Mouse (Mus musculus): ENCODE measurements around the gene Acat1.

DNA sequence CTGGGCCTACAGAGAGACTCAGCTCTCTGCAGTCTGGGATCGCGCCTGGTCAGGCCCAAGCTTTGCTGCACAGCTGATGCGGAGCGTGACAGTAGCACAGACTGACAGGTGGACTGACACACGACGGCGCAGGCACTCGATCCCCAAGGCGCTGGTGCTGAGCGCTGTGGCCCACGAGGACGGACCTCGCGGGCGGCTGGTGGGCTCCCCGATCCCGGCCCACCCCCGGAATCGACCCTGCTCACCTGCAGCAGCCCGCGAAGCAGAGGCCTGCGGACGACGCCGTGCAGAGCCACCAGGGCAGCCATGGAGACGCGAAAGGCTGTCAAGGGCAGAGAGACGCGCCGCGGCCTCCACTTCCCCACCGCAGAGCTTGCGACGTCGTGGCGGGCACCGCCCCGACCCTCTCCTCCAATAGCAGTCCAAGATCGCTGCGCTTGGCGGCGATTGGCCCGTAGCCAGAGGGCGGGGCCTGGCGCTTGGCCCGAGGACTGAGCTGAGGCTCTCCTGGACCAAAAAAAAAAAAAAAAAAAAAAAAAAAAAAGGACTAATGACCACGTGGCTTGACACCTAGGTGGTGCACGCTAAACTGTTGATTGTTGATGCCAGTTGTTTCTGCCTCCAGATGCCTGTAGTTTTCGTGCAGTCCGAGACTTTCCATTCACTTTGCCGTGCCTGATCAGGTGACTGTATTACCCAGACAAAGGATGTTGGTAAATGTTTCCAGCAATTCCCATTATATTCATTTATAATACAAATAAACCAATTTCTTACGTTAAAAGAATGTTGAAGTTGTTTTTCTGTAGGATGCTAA, at the start of gene Acat1:
- peak; percentile 60 for TF ChIP-seq MAX (IDR thresholded peaks at IDR 0.05)
- no peak for TF ChIP-seq CTCF (IDR thresholded peaks at IDR 0.05; ENCODE audit: control insufficient read depth, insufficient read depth, insufficient read length)
- TF ChIP-seq USF1 (IDR thresholded peaks at IDR 0.05; ENCODE audit: low read depth): peak; percentile 68
- no peak for TF ChIP-seq MYOG (IDR thresholded peaks at IDR 0.05; ENCODE audit: control insufficient read depth, extremely low read depth, insufficient read length)
- peak; percentile 26 for TF ChIP-seq MYOD1 (IDR thresholded peaks at IDR 0.05; ENCODE audit: control insufficient read depth, insufficient read length, low read depth)
- TF ChIP-seq CEBPB (IDR thresholded peaks at IDR 0.05; ENCODE audit: low read depth): no peak
